8 mouse cellular contexts compared by ENCODE assay signal in the genomic region with DNA sequence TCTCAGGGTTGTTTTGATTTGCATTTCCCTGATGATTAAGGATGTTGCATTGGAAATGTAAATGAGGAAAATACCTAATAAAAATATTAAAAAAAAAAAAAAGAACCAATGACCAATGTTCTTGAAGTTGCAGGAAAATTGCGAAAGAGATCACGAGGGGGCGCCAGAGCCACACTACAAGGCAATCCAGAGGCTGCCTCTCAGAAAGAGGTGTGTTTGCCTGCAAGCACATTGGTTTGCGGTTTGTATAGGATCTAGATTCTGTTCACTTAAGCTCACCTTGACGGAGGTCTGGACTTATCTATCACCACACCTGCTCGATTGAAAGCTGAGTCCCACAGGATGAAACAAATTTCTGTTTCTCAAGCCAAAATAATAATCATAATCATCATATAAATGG.
DNase-seq lines count a peak whose midpoint lies in the region; TF ChIP-seq lines count a peak whose summit lies in the region.

No protein-coding gene starts in this region.

- no peak overlapping the region for H3K4me3 ChIP-seq in cortical plate, adult 2 months (ENCODE audit: insufficient read depth, low read length)
- H3K4me3 ChIP-seq in lung, adult 2 months (replicated peaks; ENCODE audit: extremely low read depth, low read depth, low read length), result no peak overlapping the region

- peak; percentile 87 for TF ChIP-seq CTCF in cortical plate, adult 2 months (IDR thresholded peaks at IDR 0.05; ENCODE audit: extremely low read depth, insufficient read depth, low read length)
- TF ChIP-seq CTCF in lung, adult 2 months (IDR thresholded peaks at IDR 0.05; ENCODE audit: insufficient read depth, low read length), result peak; percentile 86

- no peaks in the 10 kb centered on the region; the same call in 1 of the 2 replicates for H3K4me1 ChIP-seq in cortical plate, adult 2 months (ENCODE audit: control insufficient read depth, insufficient read depth, low read length)
- no peaks in the 10 kb centered on the region for H3K4me1 ChIP-seq in lung, adult 2 months (ENCODE audit: control insufficient read depth, insufficient read depth, low read length)

- WGBS in lung, adult 2 months, result 4% methylated on average over 6 of the region's 6 CpGs

- no peak overlapping the region for H3K27ac ChIP-seq in cortical plate, adult 2 months (ENCODE audit: insufficient read depth, low read length)

- DNase-seq in 3T3-L1 (ENCODE audit: low read depth, low spot score), result peak; percentile 86
- DNase-seq in ZHBTc4 (ENCODE audit: low read depth, low spot score), result peak; percentile 69
- DNase-seq in gastrocnemius, postnatal 25 days, result peak; percentile 54
- DNase-seq in kidney, postnatal 36 days, result peak; percentile 81 to 94
- peak; percentile 78 for DNase-seq in lung, adult 2 months
- DNase-seq in ovary, postnatal 10 days (ENCODE audit: low spot score), result peak; percentile 52
- DNase-seq in thymus, postnatal 10 days (ENCODE audit: low spot score in 2 of 2), result peak; percentile 56 to 75

- no peak for TF ChIP-seq POLR2A in cortical plate, adult 2 months (IDR thresholded peaks at IDR 0.05; ENCODE audit: extremely low read depth, insufficient read depth, low read length)
- TF ChIP-seq POLR2A in lung, adult 2 months (IDR thresholded peaks at IDR 0.05; ENCODE audit: borderline replicate concordance, extremely low read depth, low read depth, low read length), result no peak
